Mouse (Mus musculus) heart, embryonic 16.5 days (tissue): ENCODE results near the gene Per1. TPM values are rescaled to one million over a fixed set of nuclear protein-coding genes. Genes with fewer than 3 reads are reported as not detected.

ENCODE experiments used
- ATAC-seq: fragments of 200-750 bp; cut with Nextera tagmentation; replicated peaks from 2 replicates; pipeline ENCODE4 v1.8.0; 2017; ENCODE audit warnings: moderate number of reproducible peaks; ENCODE audit not compliant: insufficient read depth, low FRiP score; ENCODE audit errors: extremely low read depth
- H3K27ac ChIP-seq: fragments of 300-500 bp; sonication (generic); 2 replicates; pipeline ENCODE4 v1.5.1; 2014; ENCODE audit warnings: mild to moderate bottlenecking, low read length, control low read depth, moderate library complexity
- H3K27me3 ChIP-seq: fragments of 300-500 bp; sonication (generic); 2 replicates; pipeline ENCODE4 v1.6.1; 2014; ENCODE audit warnings: low read length, mixed read lengths; ENCODE audit not compliant: control insufficient read depth, insufficient read depth
- H3K36me3 ChIP-seq: fragments of 300-500 bp; sonication (generic); 2 replicates; pipeline ENCODE4 v1.6.1; 2014; ENCODE audit not compliant: control insufficient read depth, insufficient read depth
- H3K4me1 ChIP-seq: fragments of 300-500 bp; sonication (generic); 2 replicates; pipeline ENCODE4 v1.6.1; 2014; ENCODE audit warnings: low read length, mixed read lengths; ENCODE audit not compliant: control insufficient read depth, insufficient read depth
- H3K4me2 ChIP-seq: fragments of 300-500 bp; sonication (generic); 2 replicates; pipeline ENCODE4 v1.6.1; 2014; ENCODE audit warnings: low read depth, mild to moderate bottlenecking, control low read depth, low read length
- H3K4me3 ChIP-seq: fragments of 300-500 bp; sonication (generic); 2 replicates; pipeline ENCODE4 v1.5.1; 2014; ENCODE audit warnings: mild to moderate bottlenecking, control low read depth, low read length
- H3K9ac ChIP-seq: fragments of 300-500 bp; sonication (generic); 2 replicates; pipeline ENCODE4 v1.6.1; 2014; ENCODE audit warnings: low read length, control low read depth
- H3K9me3 ChIP-seq: fragments of 300-500 bp; sonication (generic); replicated peaks from 2 replicates; pipeline ENCODE4 v1.6.1; 2016; ENCODE audit warnings: low read length; ENCODE audit not compliant: control insufficient read depth
- WGBS: fragments of 180-500 bp; shearing (Covaris S2); extraction: QIAGEN DNeasy Blood & Tissue Kit; methylation state at CpG from one replicate; pipeline ENCODE4 v1.1.7; 2014; 5-methylcytosine and 5-hydroxymethylcytosine counted together
- polyA plus RNA-seq: library from polyadenylated mRNA; unstranded; fragments of >200 nt; fragmentation: Nextera tagmentation; extraction: Ambion mirVana; gene quantifications from 2 replicates; pipeline ENCODE4 v1.2.1, GENCODE M21; 2015

Gene Per1
- polyA plus RNA-seq, 1 experiment from 2014 or later: 19.6 TPM

- Histone ChIP-seq H3K9ac (no peak overlapping the region), H3K36me3 (peaks cover 15% of the 10 kb centered on the region), H3K4me1 (peaks cover 28% of the 10 kb centered on the region), H3K4me2 (no peak overlapping the region), H3K9me3 (no peaks in the 10 kb centered on the region), H3K27me3 (no peaks in the 10 kb centered on the region), H3K4me3 (no peak overlapping the region), H3K27ac (peak overlapping the region; percentile 95)
- 0 out of 2 replicates have a peak, but pooled peaks have one; percentile 7 for ATAC-seq
- WGBS: 39% methylated on average over 4 of the region's 4 CpGs
Observed at GRCm38 (mm10) chr11:69087082-69087481, 7.9 kb upstream of the Per1 start.

GRCm38 (mm10) chr11:69087597-69087996, 7.4 kb upstream of the Per1 start:
- Histone ChIP-seq H3K4me2 (peak overlapping the region; percentile 83; the same call in 1 of the 2 replicates), H3K4me3 (no peak overlapping the region; the same call in 1 of the 2 replicates), H3K4me1 (peaks cover 28% of the 10 kb centered on the region), H3K27ac (peak overlapping the region; percentile 95), H3K9ac (no peak overlapping the region), H3K9me3 (no peaks in the 10 kb centered on the region), H3K27me3 (no peaks in the 10 kb centered on the region), H3K36me3 (peaks cover 15% of the 10 kb centered on the region)
- 70% methylated on average over 2 of the region's 2 CpGs for WGBS
- ATAC-seq: no peak

GRCm38 (mm10) chr11:69088103-69088855, 6.7 kb upstream of the Per1 start, which contains the start of gene Vamp2:
Gene Vamp2, plus strand, starts transcription at chr11:69088490.
- WGBS: under 1% methylated on average over 61 of the region's 67 CpGs
- Histone ChIP-seq H3K4me1 (peaks cover 28% of the 10 kb centered on the region), H3K9ac (peak within 1 kb of the TSS; percentile 98), H3K9me3 (no peaks in the 10 kb centered on the region), H3K4me3 (peak within 1 kb of the TSS; percentile 81), H3K27ac (peak within 1 kb of the TSS; percentile 95), H3K36me3 (peaks cover 15% of the 10 kb centered on the region), H3K4me2 (peak within 1 kb of the TSS; percentile 83), H3K27me3 (no peaks in the 10 kb centered on the region)
- ATAC-seq: peak; percentile 73

- peak; percentile 15; the same call in 1 of the 2 replicates for ATAC-seq
- Histone ChIP-seq H3K36me3 (peaks cover 15% of the 10 kb centered on the region), H3K27me3 (no peaks in the 10 kb centered on the region), H3K4me3 (peak overlapping the region; percentile 81), H3K27ac (peak overlapping the region; percentile 95), H3K9me3 (no peaks in the 10 kb centered on the region), H3K4me2 (peak overlapping the region; percentile 83), H3K4me1 (peaks cover 28% of the 10 kb centered on the region), H3K9ac (peak overlapping the region; percentile 98)
- WGBS: 9% methylated on average over 25 of the region's 25 CpGs
Observed at GRCm38 (mm10) chr11:69088856-69089615, 6.0 kb upstream of the Per1 start.

- peak overlapping the region; percentile 98 for H3K9ac ChIP-seq
- H3K4me1 ChIP-seq: peaks cover 33% of the 10 kb centered on the region
- H3K27me3 ChIP-seq: no peaks in the 10 kb centered on the region
- 74% methylated on average over 12 of the region's 12 CpGs for WGBS
- peaks cover 15% of the 10 kb centered on the region for H3K36me3 ChIP-seq
- no peak for ATAC-seq
- H3K4me2 ChIP-seq: peak overlapping the region; percentile 83
- H3K27ac ChIP-seq: peak overlapping the region; percentile 29
- no peaks in the 10 kb centered on the region for H3K9me3 ChIP-seq
- peak overlapping the region; percentile 81 for H3K4me3 ChIP-seq
Observed at GRCm38 (mm10) chr11:69089616-69090290, 5.3 kb upstream of the Per1 start.

GRCm38 (mm10) chr11:69090367-69090766, 4.7 kb upstream of the Per1 start:
- Histone ChIP-seq H3K4me3 (no peak overlapping the region; the same call in 1 of the 2 replicates), H3K9me3 (no peaks in the 10 kb centered on the region), H3K9ac (peak overlapping the region; percentile 98), H3K27me3 (no peaks in the 10 kb centered on the region), H3K27ac (no peak overlapping the region), H3K36me3 (peaks cover 15% of the 10 kb centered on the region), H3K4me2 (no peak overlapping the region), H3K4me1 (peaks cover 33% of the 10 kb centered on the region)
- 47% methylated on average over 6 of the region's 6 CpGs for WGBS
- ATAC-seq: no peak

- Histone ChIP-seq H3K4me3 (no peak overlapping the region), H3K4me1 (peaks cover 33% of the 10 kb centered on the region)
Observed at GRCm38 (mm10) chr11:69091566-69092385, 3.2 kb upstream of the Per1 start.

GRCm38 (mm10) chr11:69092386-69092751, 2.6 kb upstream of the Per1 start:
- H3K36me3 ChIP-seq: peaks cover 15% of the 10 kb centered on the region
- no peaks in the 10 kb centered on the region for H3K9me3 ChIP-seq
- H3K27ac ChIP-seq: peak overlapping the region; percentile 58
- no peak overlapping the region for H3K9ac ChIP-seq
- H3K27me3 ChIP-seq: no peaks in the 10 kb centered on the region
- H3K4me2 ChIP-seq: no peak overlapping the region
- H3K4me3 ChIP-seq: no peak overlapping the region
- ATAC-seq: no peak
- peaks cover 28% of the 10 kb centered on the region for H3K4me1 ChIP-seq
- 8% methylated on average over 3 of the region's 3 CpGs for WGBS

More at GRCm38 (mm10) chr11:69091566-69092385, 3.2 kb upstream of the Per1 start:
- H3K9me3 ChIP-seq: no peaks in the 10 kb centered on the region
- H3K9ac ChIP-seq: 0 out of 2 replicates have a peak overlapping the region, but pooled peaks have one; percentile 1
- H3K36me3 ChIP-seq: peaks cover 15% of the 10 kb centered on the region
- no peak for ATAC-seq
- H3K4me2 ChIP-seq: no peak overlapping the region
- peak overlapping the region; percentile 58; the same call in 1 of the 2 replicates for H3K27ac ChIP-seq
- 64% methylated on average over 7 of the region's 7 CpGs for WGBS
- H3K27me3 ChIP-seq: no peaks in the 10 kb centered on the region
